Mouse (Mus musculus) regulatory T cell (primary cell): ENCODE data around the gene Jagn1.

Experiments used
- in situ Hi-C: fragments of 300-600 bp; cut with MboI, MseI; formaldehyde crosslinking; loops from one replicate; pipeline ENCODE4 v1.15.1; 2025; ENCODE audit warnings: high pct_unique_total_duplicates

Gene Jagn1

GRCm38 (mm10) chr6:113442442-113443090 lies at the start of gene Jagn1:
Gene Jagn1, plus strand, starts transcription at chr6:113442569.
- in situ Hi-C loops, result no loop called here

- in situ Hi-C loops, result no loop called here
Measured at GRCm38 (mm10) chr6:113393951-113394350, 48.4 kb upstream of the Jagn1 start.

- in situ Hi-C loops, result no loop called here
Measured at GRCm38 (mm10) chr6:113394811-113395210, 47.6 kb upstream of the Jagn1 start.

- in situ Hi-C loops, result no loop called here
Measured at GRCm38 (mm10) chr6:113395501-113395900, 46.9 kb upstream of the Jagn1 start.

- in situ Hi-C loops, result no loop called here
Measured at GRCm38 (mm10) chr6:113396270-113397030, 45.9 kb upstream of the Jagn1 start.

- in situ Hi-C loops, result no loop called here
Measured at GRCm38 (mm10) chr6:113402094-113402493, 40.3 kb upstream of the Jagn1 start.

- in situ Hi-C loops, result no loop called here
Measured at GRCm38 (mm10) chr6:113404649-113405448, 37.5 kb upstream of the Jagn1 start.

GRCm38 (mm10) chr6:113405483-113405882 lies 36.9 kb upstream of the Jagn1 start:
- in situ Hi-C loops, result no loop called here

GRCm38 (mm10) chr6:113406683-113407082 lies 35.7 kb upstream of the Jagn1 start:
- in situ Hi-C loops, result no loop called here

- in situ Hi-C loops, result no loop called here
Measured at GRCm38 (mm10) chr6:113410001-113410400, 32.4 kb upstream of the Jagn1 start.

- in situ Hi-C loops, result no loop called here
Measured at GRCm38 (mm10) chr6:113416416-113416815, 26.0 kb upstream of the Jagn1 start.

GRCm38 (mm10) chr6:113418441-113419198 lies 23.7 kb upstream of the Jagn1 start:
- in situ Hi-C loops, result no loop called here

- in situ Hi-C loops, result no loop called here
Measured at GRCm38 (mm10) chr6:113419199-113419587, 23.2 kb upstream of the Jagn1 start, which contains the start of gene Rpusd3. Gene Rpusd3, minus strand, starts transcription at chr6:113419340.

GRCm38 (mm10) chr6:113423000-113423399 lies 19.4 kb upstream of the Jagn1 start:
- in situ Hi-C loops, result no loop called here

- in situ Hi-C loops, result no loop called here
Measured at GRCm38 (mm10) chr6:113424187-113424586, 18.2 kb upstream of the Jagn1 start.

GRCm38 (mm10) chr6:113426696-113427095 lies 15.7 kb upstream of the Jagn1 start:
- in situ Hi-C loops, result no loop called here

GRCm38 (mm10) chr6:113427397-113427796 lies 15.0 kb upstream of the Jagn1 start:
- in situ Hi-C loops, result no loop called here

- in situ Hi-C loops, result no loop called here
Measured at GRCm38 (mm10) chr6:113428006-113428405, 14.4 kb upstream of the Jagn1 start.

- in situ Hi-C loops, result no loop called here
Measured at GRCm38 (mm10) chr6:113429965-113430364, 12.4 kb upstream of the Jagn1 start.

- in situ Hi-C loops, result no loop called here
Measured at GRCm38 (mm10) chr6:113430846-113431245, 11.5 kb upstream of the Jagn1 start.

GRCm38 (mm10) chr6:113431801-113432200 lies 10.6 kb upstream of the Jagn1 start:
- in situ Hi-C loops, result no loop called here

- in situ Hi-C loops, result no loop called here
Measured at GRCm38 (mm10) chr6:113433661-113434060, 8.7 kb upstream of the Jagn1 start.
